Mouse (Mus musculus): ENCODE data around the gene Tek.

GRCm38 (mm10) chr4:94854270-94854669 lies 115.2 kb downstream of the Tek start:
- TF ChIP-seq CTCF (IDR thresholded peaks at IDR 0.05; ENCODE audit: insufficient read depth, low read depth, low read length) = no peak
- no peak for TF ChIP-seq POLR2A (IDR thresholded peaks at IDR 0.05; ENCODE audit: insufficient read depth, low read depth, low read length)

All from olfactory bulb, adult 2 months (tissue).